Mouse (Mus musculus): ENCODE data around the gene Fxn. TPM values are rescaled to one million over a fixed set of nuclear protein-coding genes. Genes with fewer than 3 reads are reported as not detected.
A peak's percentile ranks its signal among the peaks of the same experiment; 100 is the strongest.

Gene Fxn
- polyA plus RNA-seq, 1 experiment from 2014 or later = 60.4 TPM

- no peak overlapping the region for H3K9ac ChIP-seq (ENCODE audit: low read length)
- no peak for ATAC-seq (ENCODE audit: insufficient number of reproducible peaks, insufficient read depth, low FRiP score, low read depth)
- WGBS = 69% methylated on average over 5 of the region's 5 CpGs
Observed at GRCm38 (mm10) chr19:24293537-24293936, 13.1 kb upstream of the Fxn start.

GRCm38 (mm10) chr19:24284187-24284586 is 3.8 kb upstream of the Fxn start:
- no peak overlapping the region for H3K4me2 ChIP-seq (ENCODE audit: low read length)

More at GRCm38 (mm10) chr19:24293537-24293936, 13.1 kb upstream of the Fxn start:
- Histone ChIP-seq H3K36me3 (ENCODE audit: control insufficient read depth, insufficient read depth, low read length) (peaks cover 5% of the 10 kb centered on the region), H3K4me1 (ENCODE audit: control insufficient read depth in 2 of 2, insufficient read depth in 2 of 2, low read length in 2 of 2) (no peaks in the 10 kb centered on the region), H3K9me3 (ENCODE audit: control insufficient read depth, low read length) (no peaks in the 10 kb centered on the region), H3K27me3 (ENCODE audit: control insufficient read depth, insufficient read depth, low read length) (no peaks in the 10 kb centered on the region), H3K4me2 (ENCODE audit: low read length) (no peak overlapping the region), H3K4me3 (ENCODE audit: control insufficient read depth in 1 of 2, insufficient read depth in 1 of 2, low read depth in 1 of 2, low read length in 2 of 2) (no peak overlapping the region), H3K27ac (replicated peaks in 1 of 2; ENCODE audit: control insufficient read depth in 1 of 2, insufficient read depth in 1 of 2, low read depth in 2 of 2, low read length in 2 of 2) (no peak overlapping the region)

GRCm38 (mm10) chr19:24281288-24281980 is 1.0 kb upstream of the Fxn start:
- H3K9me3 ChIP-seq (ENCODE audit: control insufficient read depth, low read length) = no peaks in the 10 kb centered on the region
- H3K4me2 ChIP-seq (ENCODE audit: low read length) = peak overlapping the region; percentile 90
- no peak for ATAC-seq (ENCODE audit: insufficient number of reproducible peaks, insufficient read depth, low FRiP score, low read depth)
- H3K9ac ChIP-seq (ENCODE audit: low read length) = no peak overlapping the region
- H3K27me3 ChIP-seq (ENCODE audit: control insufficient read depth, insufficient read depth, low read length) = no peaks in the 10 kb centered on the region
- H3K36me3 ChIP-seq (ENCODE audit: control insufficient read depth, insufficient read depth, low read length) = peaks cover 7% of the 10 kb centered on the region; the same call in 1 of the 2 replicates
- 59% methylated on average over 7 of the region's 7 CpGs for WGBS
- peak overlapping the region in 1 of 2 experiments; percentile 70; a peak in 1 of 4 replicates for H3K4me3 ChIP-seq (ENCODE audit: control insufficient read depth in 1 of 2, insufficient read depth in 1 of 2, low read depth in 1 of 2, low read length in 2 of 2)
- no peak overlapping the region for H3K27ac ChIP-seq (replicated peaks in 1 of 2; ENCODE audit: control insufficient read depth in 1 of 2, insufficient read depth in 1 of 2, low read depth in 2 of 2, low read length in 2 of 2)
- peaks cover 3 to 6% of the 10 kb centered on the region in 2 experiments for H3K4me1 ChIP-seq (ENCODE audit: control insufficient read depth in 2 of 2, insufficient read depth in 2 of 2, low read length in 2 of 2)

More at GRCm38 (mm10) chr19:24284187-24284586, 3.8 kb upstream of the Fxn start:
- Histone ChIP-seq H3K4me3 (ENCODE audit: control insufficient read depth in 1 of 2, insufficient read depth in 1 of 2, low read depth in 1 of 2, low read length in 2 of 2) (no peak overlapping the region), H3K9ac (ENCODE audit: low read length) (no peak overlapping the region), H3K27ac (replicated peaks in 1 of 2; ENCODE audit: control insufficient read depth in 1 of 2, insufficient read depth in 1 of 2, low read depth in 2 of 2, low read length in 2 of 2) (no peak overlapping the region), H3K9me3 (ENCODE audit: control insufficient read depth, low read length) (no peaks in the 10 kb centered on the region), H3K4me1 (ENCODE audit: control insufficient read depth in 2 of 2, insufficient read depth in 2 of 2, low read length in 2 of 2) (peaks cover 0 to under 1% of the 10 kb centered on the region in 2 experiments; a peak in 3 of 4 replicates), H3K36me3 (ENCODE audit: control insufficient read depth, insufficient read depth, low read length) (no peaks in the 10 kb centered on the region), H3K27me3 (ENCODE audit: control insufficient read depth, insufficient read depth, low read length) (no peaks in the 10 kb centered on the region)
- ATAC-seq (ENCODE audit: insufficient number of reproducible peaks, insufficient read depth, low FRiP score, low read depth) = no peak
- WGBS = 55% methylated on average over 4 of the region's 4 CpGs

GRCm38 (mm10) chr19:24279706-24280600 is 452 bp downstream of the Fxn start:
- no peaks in the 10 kb centered on the region for H3K27me3 ChIP-seq (ENCODE audit: control insufficient read depth, insufficient read depth, low read length)
- peaks cover 3 to 6% of the 10 kb centered on the region in 2 experiments for H3K4me1 ChIP-seq (ENCODE audit: control insufficient read depth in 2 of 2, insufficient read depth in 2 of 2, low read length in 2 of 2)
- peak overlapping the region; percentile 90 for H3K4me2 ChIP-seq (ENCODE audit: low read length)
- peaks cover 20% of the 10 kb centered on the region; the same call in 1 of the 2 replicates for H3K36me3 ChIP-seq (ENCODE audit: control insufficient read depth, insufficient read depth, low read length)
- peak; percentile 67 for ATAC-seq (ENCODE audit: insufficient number of reproducible peaks, insufficient read depth, low FRiP score, low read depth)
- H3K4me3 ChIP-seq (ENCODE audit: control insufficient read depth in 1 of 2, insufficient read depth in 1 of 2, low read depth in 1 of 2, low read length in 2 of 2) = peak overlapping the region; percentile 65 to 70
- peak overlapping the region; percentile 93 for H3K9ac ChIP-seq (ENCODE audit: low read length)
- no peaks in the 10 kb centered on the region for H3K9me3 ChIP-seq (ENCODE audit: control insufficient read depth, low read length)
- peak overlapping the region; percentile 84 to 96 for H3K27ac ChIP-seq (replicated peaks in 1 of 2; ENCODE audit: control insufficient read depth in 1 of 2, insufficient read depth in 1 of 2, low read depth in 2 of 2, low read length in 2 of 2)
- WGBS = under 1% methylated on average over 78 of the region's 78 CpGs

GRCm38 (mm10) chr19:24278859-24279258 is 1.5 kb downstream of the Fxn start:
- H3K36me3 ChIP-seq (ENCODE audit: control insufficient read depth, insufficient read depth, low read length) = peaks cover 25% of the 10 kb centered on the region
- peaks cover 3 to 6% of the 10 kb centered on the region in 2 experiments for H3K4me1 ChIP-seq (ENCODE audit: control insufficient read depth in 2 of 2, insufficient read depth in 2 of 2, low read length in 2 of 2)
- peak overlapping the region; percentile 93 for H3K9ac ChIP-seq (ENCODE audit: low read length)
- 88% methylated on average over 15 of the region's 15 CpGs for WGBS
- no peak overlapping the region for H3K27ac ChIP-seq (replicated peaks in 1 of 2; ENCODE audit: control insufficient read depth in 1 of 2, insufficient read depth in 1 of 2, low read depth in 2 of 2, low read length in 2 of 2)
- H3K27me3 ChIP-seq (ENCODE audit: control insufficient read depth, insufficient read depth, low read length) = no peaks in the 10 kb centered on the region
- peak overlapping the region; percentile 90 for H3K4me2 ChIP-seq (ENCODE audit: low read length)
- no peaks in the 10 kb centered on the region for H3K9me3 ChIP-seq (ENCODE audit: control insufficient read depth, low read length)
- ATAC-seq (ENCODE audit: insufficient number of reproducible peaks, insufficient read depth, low FRiP score, low read depth) = no peak
- H3K4me3 ChIP-seq (ENCODE audit: control insufficient read depth in 1 of 2, insufficient read depth in 1 of 2, low read depth in 1 of 2, low read length in 2 of 2) = peak overlapping the region in 1 of 2 experiments; percentile 70; a peak in 1 of 4 replicates

- 60% methylated on average over 3 of the region's 3 CpGs for WGBS
- ATAC-seq (ENCODE audit: insufficient number of reproducible peaks, insufficient read depth, low FRiP score, low read depth) = no peak
Observed at GRCm38 (mm10) chr19:24274281-24274680, 6.1 kb downstream of the Fxn start.

GRCm38 (mm10) chr19:24271746-24272426 is 8.5 kb downstream of the Fxn start:
- 40% methylated on average over 16 of the region's 16 CpGs for WGBS
- H3K4me3 ChIP-seq (ENCODE audit: control insufficient read depth in 1 of 2, insufficient read depth in 1 of 2, low read depth in 1 of 2, low read length in 2 of 2) = 0 out of 4 replicates have a peak overlapping the region, but pooled peaks of 1 of the 2 experiments have one; percentile 14

More at GRCm38 (mm10) chr19:24274281-24274680, 6.1 kb downstream of the Fxn start:
- Histone ChIP-seq H3K9me3 (ENCODE audit: control insufficient read depth, low read length) (no peaks in the 10 kb centered on the region), H3K27ac (replicated peaks in 1 of 2; ENCODE audit: control insufficient read depth in 1 of 2, insufficient read depth in 1 of 2, low read depth in 2 of 2, low read length in 2 of 2) (no peak overlapping the region), H3K4me2 (ENCODE audit: low read length) (no peak overlapping the region), H3K4me1 (ENCODE audit: control insufficient read depth in 2 of 2, insufficient read depth in 2 of 2, low read length in 2 of 2) (peaks cover 3 to 10% of the 10 kb centered on the region in 2 experiments), H3K27me3 (ENCODE audit: control insufficient read depth, insufficient read depth, low read length) (no peaks in the 10 kb centered on the region), H3K4me3 (ENCODE audit: control insufficient read depth in 1 of 2, insufficient read depth in 1 of 2, low read depth in 1 of 2, low read length in 2 of 2) (no peak overlapping the region), H3K36me3 (ENCODE audit: control insufficient read depth, insufficient read depth, low read length) (peaks cover 44% of the 10 kb centered on the region), H3K9ac (ENCODE audit: low read length) (no peak overlapping the region)

More at GRCm38 (mm10) chr19:24271746-24272426, 8.5 kb downstream of the Fxn start:
- Histone ChIP-seq H3K4me2 (ENCODE audit: low read length) (peak overlapping the region; percentile 46), H3K27ac (replicated peaks in 1 of 2; ENCODE audit: control insufficient read depth in 1 of 2, insufficient read depth in 1 of 2, low read depth in 2 of 2, low read length in 2 of 2) (no peak overlapping the region), H3K36me3 (ENCODE audit: control insufficient read depth, insufficient read depth, low read length) (peaks cover 55% of the 10 kb centered on the region), H3K4me1 (ENCODE audit: control insufficient read depth in 2 of 2, insufficient read depth in 2 of 2, low read length in 2 of 2) (peaks cover 0 to 3% of the 10 kb centered on the region in 2 experiments; a peak in 2 of 4 replicates), H3K9me3 (ENCODE audit: control insufficient read depth, low read length) (no peaks in the 10 kb centered on the region), H3K9ac (ENCODE audit: low read length) (peak overlapping the region; percentile 32; the same call in 1 of the 2 replicates), H3K27me3 (ENCODE audit: control insufficient read depth, insufficient read depth, low read length) (no peaks in the 10 kb centered on the region)
- peak; percentile 67; the same call in 1 of the 2 replicates for ATAC-seq (ENCODE audit: insufficient number of reproducible peaks, insufficient read depth, low FRiP score, low read depth)

Measured in heart, embryonic 14.5 days (tissue).